Mouse (Mus musculus) lung, adult 2 months (tissue): ENCODE data around the gene Lmnb2.

ENCODE experiments used
- CTCF ChIP-seq: fragments of 200-500 bp; IDR thresholded peaks from 2 replicates; pipeline ENCODE4 v1.5.1; 2011; ENCODE audit warnings: mild to moderate bottlenecking, low read length, control low read depth; ENCODE audit not compliant: insufficient read depth
- POLR2A ChIP-seq: fragments of 200-500 bp; IDR thresholded peaks from 2 replicates; pipeline ENCODE4 v1.6.1; 2011; ENCODE audit warnings: low read depth, mild to moderate bottlenecking, control low read depth, low read length, borderline replicate concordance; ENCODE audit errors: extremely low read depth

DNA sequence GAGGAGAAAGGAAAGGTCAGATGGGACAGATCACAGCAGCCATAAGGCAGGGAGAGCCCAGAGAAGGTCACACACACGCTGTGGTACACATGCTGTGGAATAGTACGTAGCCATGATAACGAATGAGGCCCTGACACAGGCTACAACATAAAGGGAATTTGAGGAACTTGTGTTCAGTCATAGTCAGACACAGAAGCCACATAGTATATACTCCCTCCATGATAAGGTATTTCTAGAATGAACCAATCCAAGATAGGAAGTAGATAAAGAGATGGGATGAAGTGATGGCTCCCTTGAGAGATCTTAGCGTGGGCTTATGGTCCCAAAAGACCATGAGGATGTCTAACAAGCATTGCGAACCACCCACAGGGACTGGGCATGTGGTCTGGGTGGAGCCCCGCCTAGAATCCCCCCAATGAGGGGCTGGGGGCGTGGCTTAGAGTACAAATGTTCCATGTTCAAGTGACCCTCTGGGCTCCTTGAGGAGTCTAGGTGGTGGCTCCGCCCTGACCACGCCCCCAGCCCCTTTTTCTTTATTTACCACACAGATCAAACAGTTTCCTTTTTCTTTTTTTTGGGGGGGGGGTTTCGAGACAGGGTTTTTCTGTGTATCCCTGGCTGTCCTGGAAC is 33.8 kb upstream of the Lmnb2 start:
- TF ChIP-seq CTCF (no peak), POLR2A (no peak)
